Mouse (Mus musculus) spleen, postnatal 14 days (tissue): Measurements from ENCODE around the gene Rer1.

Experiments
- DNase-seq, 2 experiments: peaks; one replicate each; pipeline ENCODE4 v3.0.0; 2021 to 2022; ENCODE audit warnings: low spot score in 2 of 2

The Rer1 gene

GRCm38 (mm10) chr4:155086108-155087024 lies at the start of gene Rer1, which contains the start of gene Morn1:
Gene Rer1, minus strand, starts transcription at chr4:155086382.
Gene Morn1, plus strand, starts transcription at chr4:155086577.
- DNase-seq = peak; percentile 97 to 99

- DNase-seq = no peak
Measured at GRCm38 (mm10) chr4:155134686-155135172, 48.5 kb upstream of the Rer1 start.

- no peak for DNase-seq
Measured at GRCm38 (mm10) chr4:155133658-155134417, 47.7 kb upstream of the Rer1 start.

- no peak for DNase-seq
Measured at GRCm38 (mm10) chr4:155133188-155133587, 47.0 kb upstream of the Rer1 start.

GRCm38 (mm10) chr4:155130616-155131015 lies 44.4 kb upstream of the Rer1 start:
- no peak for DNase-seq

GRCm38 (mm10) chr4:155129996-155130395 lies 43.8 kb upstream of the Rer1 start:
- no peak for DNase-seq

- DNase-seq = peak in 1 of 2 experiments; percentile 31
Measured at GRCm38 (mm10) chr4:155129132-155129917, 43.1 kb upstream of the Rer1 start.

- no peak for DNase-seq
Measured at GRCm38 (mm10) chr4:155128411-155128810, 42.2 kb upstream of the Rer1 start.

GRCm38 (mm10) chr4:155126602-155127372 lies 40.6 kb upstream of the Rer1 start:
- DNase-seq = no peak

GRCm38 (mm10) chr4:155126194-155126593 lies 40.0 kb upstream of the Rer1 start:
- no peak for DNase-seq

GRCm38 (mm10) chr4:155125310-155125709 lies 39.1 kb upstream of the Rer1 start:
- DNase-seq = no peak

GRCm38 (mm10) chr4:155123868-155124534 lies 37.8 kb upstream of the Rer1 start:
- no peak for DNase-seq

GRCm38 (mm10) chr4:155122444-155123040 lies 36.4 kb upstream of the Rer1 start:
- DNase-seq = no peak

GRCm38 (mm10) chr4:155121915-155122443 lies 35.8 kb upstream of the Rer1 start:
- DNase-seq = no peak

GRCm38 (mm10) chr4:155121222-155121621 lies 35.0 kb upstream of the Rer1 start:
- no peak for DNase-seq

GRCm38 (mm10) chr4:155120583-155120982 lies 34.4 kb upstream of the Rer1 start:
- no peak for DNase-seq

- DNase-seq = no peak
Measured at GRCm38 (mm10) chr4:155120038-155120437, 33.9 kb upstream of the Rer1 start.

- DNase-seq = no peak
Measured at GRCm38 (mm10) chr4:155118278-155118677, 32.1 kb upstream of the Rer1 start.

GRCm38 (mm10) chr4:155117396-155117978 lies 31.3 kb upstream of the Rer1 start:
- DNase-seq = no peak
